Mouse (Mus musculus): ENCODE results near the gene Tbkbp1. TPM values are rescaled to one million over a fixed set of nuclear protein-coding genes. Genes with fewer than 3 reads are reported as not detected.

Gene Tbkbp1
- polyA plus RNA-seq, 1 experiment from 2014 or later, result 4.9 TPM

GRCm38 (mm10) chr11:97149026-97149425 is 2.3 kb downstream of the Tbkbp1 start:
- no peaks in the 10 kb centered on the region for H3K27me3 ChIP-seq (ENCODE audit: control insufficient read depth, insufficient read depth, low read depth, low read length)
- H3K4me2 ChIP-seq (ENCODE audit: low read depth, low read length), result peak overlapping the region; percentile 78
- no peak for ATAC-seq (ENCODE audit: low read depth)
- peaks cover 3% of the 10 kb centered on the region; the same call in 1 of the 2 replicates for H3K36me3 ChIP-seq (ENCODE audit: control insufficient read depth, insufficient read depth, low read length)
- peak overlapping the region; percentile 78 for H3K4me3 ChIP-seq (ENCODE audit: low read length)
- H3K4me1 ChIP-seq (replicated peaks; ENCODE audit: control insufficient read depth, insufficient read depth, low read length), result peaks cover 30% of the 10 kb centered on the region
- 29% methylated on average over 9 of the region's 9 CpGs for WGBS
- peak overlapping the region; percentile 93 for H3K27ac ChIP-seq (ENCODE audit: low read length)
- H3K9me3 ChIP-seq (ENCODE audit: control insufficient read depth, low read length), result no peaks in the 10 kb centered on the region
- peak overlapping the region; percentile 74 for H3K9ac ChIP-seq (ENCODE audit: low read length)

GRCm38 (mm10) chr11:97148591-97148990 is 2.7 kb downstream of the Tbkbp1 start:
- peaks cover 30% of the 10 kb centered on the region for H3K4me1 ChIP-seq (replicated peaks; ENCODE audit: control insufficient read depth, insufficient read depth, low read length)
- H3K4me2 ChIP-seq (ENCODE audit: low read depth, low read length), result peak overlapping the region; percentile 78
- H3K4me3 ChIP-seq (ENCODE audit: low read length), result peak overlapping the region; percentile 78
- ATAC-seq (ENCODE audit: low read depth), result no peak
- WGBS, result 29% methylated on average over 12 of the region's 12 CpGs
- H3K9ac ChIP-seq (ENCODE audit: low read length), result peak overlapping the region; percentile 74
- peaks cover 3% of the 10 kb centered on the region; the same call in 1 of the 2 replicates for H3K36me3 ChIP-seq (ENCODE audit: control insufficient read depth, insufficient read depth, low read length)
- no peaks in the 10 kb centered on the region for H3K27me3 ChIP-seq (ENCODE audit: control insufficient read depth, insufficient read depth, low read depth, low read length)
- no peak overlapping the region; the same call in 1 of the 2 replicates for H3K27ac ChIP-seq (ENCODE audit: low read length)
- no peaks in the 10 kb centered on the region for H3K9me3 ChIP-seq (ENCODE audit: control insufficient read depth, low read length)

- Histone ChIP-seq H3K27me3 (ENCODE audit: control insufficient read depth, insufficient read depth, low read depth, low read length) (no peaks in the 10 kb centered on the region), H3K4me3 (ENCODE audit: low read length) (no peak overlapping the region), H3K27ac (ENCODE audit: low read length) (no peak overlapping the region), H3K9me3 (ENCODE audit: control insufficient read depth, low read length) (no peaks in the 10 kb centered on the region), H3K4me2 (ENCODE audit: low read depth, low read length) (no peak overlapping the region), H3K4me1 (replicated peaks; ENCODE audit: control insufficient read depth, insufficient read depth, low read length) (peaks cover 24% of the 10 kb centered on the region), H3K36me3 (ENCODE audit: control insufficient read depth, insufficient read depth, low read length) (peaks cover 3% of the 10 kb centered on the region), H3K9ac (ENCODE audit: low read length) (no peak overlapping the region)
- 74% methylated on average over 8 of the region's 8 CpGs for WGBS
- no peak for ATAC-seq (ENCODE audit: low read depth)
These were observed 4.0 kb downstream of the Tbkbp1 start for GRCm38 (mm10) chr11:97147333-97147732.

- no peak for ATAC-seq (ENCODE audit: low read depth)
These were observed 4.6 kb downstream of the Tbkbp1 start for GRCm38 (mm10) chr11:97146724-97147123.

GRCm38 (mm10) chr11:97145951-97146350 is 5.3 kb downstream of the Tbkbp1 start:
- Histone ChIP-seq H3K4me2 (ENCODE audit: low read depth, low read length) (no peak overlapping the region), H3K27ac (ENCODE audit: low read length) (no peak overlapping the region), H3K9ac (ENCODE audit: low read length) (no peak overlapping the region; the same call in 1 of the 2 replicates), H3K4me3 (ENCODE audit: low read length) (no peak overlapping the region), H3K36me3 (ENCODE audit: control insufficient read depth, insufficient read depth, low read length) (peaks cover 3% of the 10 kb centered on the region), H3K9me3 (ENCODE audit: control insufficient read depth, low read length) (no peaks in the 10 kb centered on the region), H3K27me3 (ENCODE audit: control insufficient read depth, insufficient read depth, low read depth, low read length) (no peaks in the 10 kb centered on the region), H3K4me1 (replicated peaks; ENCODE audit: control insufficient read depth, insufficient read depth, low read length) (peaks cover 18% of the 10 kb centered on the region)
- WGBS, result 55% methylated on average over 9 of the region's 9 CpGs
- ATAC-seq (ENCODE audit: low read depth), result no peak

More at GRCm38 (mm10) chr11:97146724-97147123, 4.6 kb downstream of the Tbkbp1 start:
- Histone ChIP-seq H3K9ac (ENCODE audit: low read length) (peak overlapping the region; percentile 43; the same call in 1 of the 2 replicates), H3K4me2 (ENCODE audit: low read depth, low read length) (peak overlapping the region; percentile 19), H3K27me3 (ENCODE audit: control insufficient read depth, insufficient read depth, low read depth, low read length) (no peaks in the 10 kb centered on the region), H3K9me3 (ENCODE audit: control insufficient read depth, low read length) (no peaks in the 10 kb centered on the region), H3K4me1 (replicated peaks; ENCODE audit: control insufficient read depth, insufficient read depth, low read length) (peaks cover 18% of the 10 kb centered on the region), H3K27ac (ENCODE audit: low read length) (no peak overlapping the region), H3K4me3 (ENCODE audit: low read length) (no peak overlapping the region), H3K36me3 (ENCODE audit: control insufficient read depth, insufficient read depth, low read length) (peaks cover 3% of the 10 kb centered on the region)
- WGBS, result 4% methylated on average over 8 of the region's 8 CpGs

- Histone ChIP-seq H3K27ac (ENCODE audit: low read length) (no peak overlapping the region), H3K27me3 (ENCODE audit: control insufficient read depth, insufficient read depth, low read depth, low read length) (peaks cover 1% of the 10 kb centered on the region; the same call in 1 of the 2 replicates), H3K4me1 (replicated peaks; ENCODE audit: control insufficient read depth, insufficient read depth, low read length) (peaks cover 18% of the 10 kb centered on the region), H3K36me3 (ENCODE audit: control insufficient read depth, insufficient read depth, low read length) (peaks cover 3% of the 10 kb centered on the region), H3K4me3 (ENCODE audit: low read length) (no peak overlapping the region), H3K9ac (ENCODE audit: low read length) (no peak overlapping the region), H3K9me3 (ENCODE audit: control insufficient read depth, low read length) (no peaks in the 10 kb centered on the region), H3K4me2 (ENCODE audit: low read depth, low read length) (no peak overlapping the region)
- WGBS, result 55% methylated on average over 2 of the region's 2 CpGs
- ATAC-seq (ENCODE audit: low read depth), result no peak
These were observed 6.0 kb downstream of the Tbkbp1 start for GRCm38 (mm10) chr11:97145320-97145719.

GRCm38 (mm10) chr11:97143196-97143900 is 7.9 kb downstream of the Tbkbp1 start:
- H3K4me3 ChIP-seq (ENCODE audit: low read length), result no peak overlapping the region
- H3K36me3 ChIP-seq (ENCODE audit: control insufficient read depth, insufficient read depth, low read length), result peaks cover 3% of the 10 kb centered on the region
- H3K27me3 ChIP-seq (ENCODE audit: control insufficient read depth, insufficient read depth, low read depth, low read length), result peaks cover 10% of the 10 kb centered on the region; the same call in 1 of the 2 replicates
- peaks cover 13% of the 10 kb centered on the region for H3K4me1 ChIP-seq (replicated peaks; ENCODE audit: control insufficient read depth, insufficient read depth, low read length)
- WGBS, result 72% methylated on average over 9 of the region's 9 CpGs
- no peak overlapping the region for H3K27ac ChIP-seq (ENCODE audit: low read length)
- no peak overlapping the region for H3K9ac ChIP-seq (ENCODE audit: low read length)
- no peaks in the 10 kb centered on the region for H3K9me3 ChIP-seq (ENCODE audit: control insufficient read depth, low read length)
- ATAC-seq (ENCODE audit: low read depth), result no peak
- H3K4me2 ChIP-seq (ENCODE audit: low read depth, low read length), result no peak overlapping the region

- peak overlapping the region; percentile 3 for H3K27ac ChIP-seq (ENCODE audit: low read length)
- H3K27me3 ChIP-seq (ENCODE audit: control insufficient read depth, insufficient read depth, low read depth, low read length), result peaks cover 13% of the 10 kb centered on the region; the same call in 1 of the 2 replicates
- H3K9me3 ChIP-seq (ENCODE audit: control insufficient read depth, low read length), result no peaks in the 10 kb centered on the region
- 61% methylated on average over 8 of the region's 8 CpGs for WGBS
- H3K9ac ChIP-seq (ENCODE audit: low read length), result no peak overlapping the region
- H3K4me3 ChIP-seq (ENCODE audit: low read length), result no peak overlapping the region
- peaks cover 3% of the 10 kb centered on the region for H3K36me3 ChIP-seq (ENCODE audit: control insufficient read depth, insufficient read depth, low read length)
- H3K4me2 ChIP-seq (ENCODE audit: low read depth, low read length), result no peak overlapping the region
- peaks cover 12% of the 10 kb centered on the region for H3K4me1 ChIP-seq (replicated peaks; ENCODE audit: control insufficient read depth, insufficient read depth, low read length)
- peak; percentile 46 for ATAC-seq (ENCODE audit: low read depth)
These were observed 9.1 kb downstream of the Tbkbp1 start for GRCm38 (mm10) chr11:97142159-97142608.

- H3K36me3 ChIP-seq (ENCODE audit: control insufficient read depth, insufficient read depth, low read length), result peaks cover 3% of the 10 kb centered on the region
- no peak for ATAC-seq (ENCODE audit: low read depth)
- no peak overlapping the region for H3K4me2 ChIP-seq (ENCODE audit: low read depth, low read length)
- H3K27me3 ChIP-seq (ENCODE audit: control insufficient read depth, insufficient read depth, low read depth, low read length), result peaks cover 13% of the 10 kb centered on the region; the same call in 1 of the 2 replicates
- H3K4me1 ChIP-seq (replicated peaks; ENCODE audit: control insufficient read depth, insufficient read depth, low read length), result peaks cover 6% of the 10 kb centered on the region
- no peak overlapping the region for H3K9ac ChIP-seq (ENCODE audit: low read length)
- 57% methylated on average over 4 of the region's 4 CpGs for WGBS
- no peaks in the 10 kb centered on the region for H3K9me3 ChIP-seq (ENCODE audit: control insufficient read depth, low read length)
- H3K27ac ChIP-seq (ENCODE audit: low read length), result no peak overlapping the region
- H3K4me3 ChIP-seq (ENCODE audit: low read length), result no peak overlapping the region
These were observed 10.5 kb downstream of the Tbkbp1 start for GRCm38 (mm10) chr11:97140811-97141210.
